Comparison of ENCODE assay signal across 30 mouse cellular contexts in the genomic region with DNA sequence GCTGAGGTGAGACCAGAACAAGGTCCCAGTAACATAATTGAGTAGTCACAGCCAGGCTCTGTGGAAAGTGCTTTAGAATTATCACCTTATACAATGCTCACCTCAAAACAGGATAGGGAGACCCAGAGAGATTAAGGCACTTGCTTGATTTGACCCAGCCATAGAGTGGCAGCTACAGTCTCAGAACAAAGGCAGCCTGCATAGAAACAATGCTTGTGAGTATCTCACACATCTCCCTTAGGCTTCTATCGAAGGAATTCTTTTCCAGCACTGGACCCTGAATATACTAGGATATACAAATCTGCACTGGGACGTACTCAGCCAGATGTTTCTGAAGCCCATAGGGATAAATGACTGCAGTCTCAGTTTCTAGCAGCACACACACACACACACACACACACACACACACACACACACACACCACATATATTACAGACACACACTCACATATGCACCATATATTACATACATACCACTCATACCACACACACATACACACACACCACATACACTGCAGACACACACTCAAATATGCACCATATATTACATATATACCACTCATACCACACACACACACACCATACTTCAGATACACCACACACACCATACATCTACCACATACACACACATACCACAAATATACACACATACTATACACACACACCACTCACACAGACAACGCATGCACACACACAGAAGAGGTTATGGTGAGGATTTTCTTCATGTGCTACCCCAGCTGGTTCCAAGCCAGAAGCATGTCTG. TPM values are rescaled to one million over a fixed set of nuclear protein-coding genes. Genes with fewer than 3 reads are reported as not detected.
DNase-seq lines count a peak whose midpoint lies in the region; ATAC-seq lines count a peak whose summit lies in the region.
"Had no signal": no experiment of that assay in that cellular context is flagged by ENCODE, and none has a peak within 500 bp of the region (broad histone marks: within the 10 kb centered on the region; RNA-seq: fewer than 3 reads in every experiment).

No protein-coding gene starts in this region.

- no peaks in the 10 kb centered on the region for H3K4me1 ChIP-seq in embryonic facial prominence, embryonic 11.5 days (ENCODE audit: control insufficient read depth, insufficient read depth, low read length)
- H3K4me1 ChIP-seq in embryonic facial prominence, embryonic 10.5 days = no peaks in the 10 kb centered on the region
- no peaks in the 10 kb centered on the region for H3K4me1 ChIP-seq in neural tube, embryonic 12.5 days
- H3K4me1 ChIP-seq in midbrain, embryonic 14.5 days (ENCODE audit: control insufficient read depth, insufficient read depth, low read length) = no peaks in the 10 kb centered on the region; the same call in 1 of the 2 replicates
- H3K4me1 ChIP-seq: stomach, embryonic 15.5 days had no signal

- H3K9ac ChIP-seq in embryonic facial prominence, embryonic 11.5 days (replicated peaks; ENCODE audit: low read length) = no peak overlapping the region
- H3K9ac ChIP-seq in neural tube, embryonic 12.5 days = no peak overlapping the region
- no peak overlapping the region for H3K9ac ChIP-seq in midbrain, embryonic 14.5 days (replicated peaks; ENCODE audit: low read length)
- H3K9ac ChIP-seq: hindbrain, embryonic 14.5 days; liver, embryonic 14.5 days; stomach, embryonic 15.5 days had no signal

- no peak overlapping the region for H3K4me3 ChIP-seq in embryonic facial prominence, embryonic 11.5 days (ENCODE audit: low read depth, low read length)
- no peak overlapping the region for H3K4me3 ChIP-seq in embryonic facial prominence, embryonic 10.5 days
- H3K4me3 ChIP-seq in neural tube, embryonic 12.5 days = no peak overlapping the region
- no peak overlapping the region for H3K4me3 ChIP-seq in midbrain, embryonic 14.5 days (replicated peaks; ENCODE audit: low read depth, low read length)
- H3K4me3 ChIP-seq: forebrain, embryonic 10.5 days; myocyte; stomach, embryonic 15.5 days had no signal

- no peak for DNase-seq in embryonic facial prominence, embryonic 11.5 days (ENCODE audit: low spot score)
- DNase-seq in embryonic facial prominence, embryonic 10.5 days (ENCODE audit: low spot score) = no peak
- no peak for DNase-seq in neural tube, embryonic 10.5 days (ENCODE audit: extremely low spot score, low spot score)
- peak; percentile 2 for DNase-seq in midbrain, embryonic 14.5 days
- DNase-seq in adrenal gland, adult 18-20 months (ENCODE audit: low spot score in 2 of 2) = no peak
- DNase-seq in gastrocnemius, adult 8-10 months (ENCODE audit: low spot score in 2 of 2) = no peak
- DNase-seq: adrenal gland, adult 8-10 months; cerebellum, adult 2 months; cerebellum, postnatal 14 days; gastrocnemius, postnatal 25 days; heart, adult 18-20 months; heart, postnatal 36 days; kidney, adult 11 months; kidney, postnatal 14 days; liver; lung, adult 2 months; lung, postnatal 10 days; right cerebral cortex, postnatal 14 days; thymus, postnatal 14 days had no signal

- no peaks in the 10 kb centered on the region for H3K9me3 ChIP-seq in embryonic facial prominence, embryonic 11.5 days (replicated peaks; ENCODE audit: control insufficient read depth, low read length)
- H3K9me3 ChIP-seq in embryonic facial prominence, embryonic 10.5 days = no peaks in the 10 kb centered on the region
- no peaks in the 10 kb centered on the region for H3K9me3 ChIP-seq in neural tube, embryonic 12.5 days
- H3K9me3 ChIP-seq in midbrain, embryonic 14.5 days (ENCODE audit: control insufficient read depth, low read length) = no peaks in the 10 kb centered on the region
- H3K9me3 ChIP-seq: forebrain, embryonic 10.5 days; stomach, embryonic 15.5 days had no signal

- no peaks in the 10 kb centered on the region for H3K27me3 ChIP-seq in embryonic facial prominence, embryonic 11.5 days (ENCODE audit: control insufficient read depth, insufficient read depth, low read length)
- H3K27me3 ChIP-seq in embryonic facial prominence, embryonic 10.5 days (replicated peaks; ENCODE audit: low read depth, poor library complexity, severe bottlenecking) = no peaks in the 10 kb centered on the region
- no peaks in the 10 kb centered on the region for H3K27me3 ChIP-seq in neural tube, embryonic 12.5 days (replicated peaks)
- no peaks in the 10 kb centered on the region for H3K27me3 ChIP-seq in midbrain, embryonic 14.5 days (ENCODE audit: control insufficient read depth, insufficient read depth, low read length)
- H3K27me3 ChIP-seq: CH12.LX; stomach, embryonic 15.5 days had no signal

- H3K36me3 ChIP-seq in embryonic facial prominence, embryonic 11.5 days (replicated peaks; ENCODE audit: control insufficient read depth, insufficient read depth, low read depth, low read length) = no peaks in the 10 kb centered on the region
- no peaks in the 10 kb centered on the region for H3K36me3 ChIP-seq in embryonic facial prominence, embryonic 10.5 days (replicated peaks)
- H3K36me3 ChIP-seq in neural tube, embryonic 12.5 days = no peaks in the 10 kb centered on the region
- no peaks in the 10 kb centered on the region for H3K36me3 ChIP-seq in midbrain, embryonic 14.5 days (ENCODE audit: control insufficient read depth, insufficient read depth, low read length)
- H3K36me3 ChIP-seq: forebrain, embryonic 10.5 days; stomach, embryonic 15.5 days had no signal

- 80% methylated on average over 3 of the region's 3 CpGs for WGBS in embryonic facial prominence, embryonic 11.5 days
- WGBS in embryonic facial prominence, embryonic 10.5 days = 75% methylated on average over 3 of the region's 3 CpGs
- WGBS in neural tube, embryonic 12.5 days = 83% methylated on average over 3 of the region's 3 CpGs
- 58% methylated on average over 3 of the region's 3 CpGs for WGBS in midbrain, embryonic 14.5 days

- H3K27ac ChIP-seq in embryonic facial prominence, embryonic 11.5 days (replicated peaks; ENCODE audit: low read depth, low read length) = no peak overlapping the region
- no peak overlapping the region for H3K27ac ChIP-seq in embryonic facial prominence, embryonic 10.5 days (replicated peaks)
- H3K27ac ChIP-seq in neural tube, embryonic 12.5 days = no peak overlapping the region
- H3K27ac ChIP-seq in midbrain, embryonic 14.5 days (replicated peaks; ENCODE audit: low read depth, low read length) = 0 out of 2 replicates have a peak overlapping the region, but pooled peaks have one; percentile 20
- H3K27ac ChIP-seq: forebrain, embryonic 10.5 days; hindbrain, embryonic 14.5 days; liver, embryonic 14.5 days; macrophage; stomach, embryonic 15.5 days had no signal

- no peak overlapping the region for H3K4me2 ChIP-seq in embryonic facial prominence, embryonic 11.5 days (ENCODE audit: low read depth, low read length)
- no peak overlapping the region for H3K4me2 ChIP-seq in neural tube, embryonic 12.5 days (replicated peaks)
- H3K4me2 ChIP-seq in midbrain, embryonic 14.5 days (ENCODE audit: low read length) = no peak overlapping the region
- H3K4me2 ChIP-seq: heart, embryonic 11.5 days; hindbrain, embryonic 14.5 days; stomach, embryonic 15.5 days had no signal

- 0 out of 2 replicates have a peak, but pooled peaks have one; percentile 34 for ATAC-seq in embryonic facial prominence, embryonic 11.5 days (replicated peaks; ENCODE audit: insufficient number of reproducible peaks, low FRiP score, low TSS enrichment, low read depth)
- 0 out of 2 replicates have a peak, but pooled peaks have one; percentile 41 for ATAC-seq in neural tube, embryonic 12.5 days (ENCODE audit: low FRiP score, low read depth)
- ATAC-seq in midbrain, embryonic 14.5 days (ENCODE audit: low FRiP score, low TSS enrichment) = peak; percentile 46; the same call in 1 of the 2 replicates
- ATAC-seq: activated CD4-positive, CD25-positive, alpha-beta regulatory T cell, adult 4 months; inflammation-experienced regulatory T-cells, adult 6 months had no signal

RNA-seq across cellular contexts. Expression of gene Glrx, which starts 20.5 kb away (rescaled TPM):
- polyA plus RNA-seq in embryonic facial prominence, embryonic 11.5 days (2014; fragmentation: Nextera tagmentation; extraction: Ambion mirVana) = 34.0 TPM in 2 replicates
- polyA plus RNA-seq in embryonic facial prominence, embryonic 10.5 days (2016; fragmentation: Nextera tagmentation; extraction: Ambion mirVana) = 24.3 and 26.9 TPM in 2 replicates
- 34.9 and 38.6 TPM in 2 replicates for polyA plus RNA-seq in neural tube, embryonic 12.5 days (2016; fragmentation: Nextera tagmentation; extraction: Ambion mirVana)
- 40.7 and 48.3 TPM in 2 replicates for polyA plus RNA-seq in midbrain, embryonic 14.5 days (2014; fragmentation: Nextera tagmentation; extraction: Ambion mirVana)
- total RNA-seq in adrenal gland, adult 18-20 months (2021) = 10 to 100 TPM; 23.4 to 24.7 TPM
- total RNA-seq in gastrocnemius, adult 8-10 months (2022) = 10 to 100 TPM; 23.6 to 32.2 (median 28.3) TPM
